Mouse (Mus musculus) retina, adult 2 months (tissue): Measurements from ENCODE around the gene Myo16.

Experiments used
- DNase-seq: peaks from one replicate; pipeline ENCODE4 v3.0.0-alpha.2; 2012; ENCODE audit warnings: low read depth, low spot score

The Myo16 gene

DNA sequence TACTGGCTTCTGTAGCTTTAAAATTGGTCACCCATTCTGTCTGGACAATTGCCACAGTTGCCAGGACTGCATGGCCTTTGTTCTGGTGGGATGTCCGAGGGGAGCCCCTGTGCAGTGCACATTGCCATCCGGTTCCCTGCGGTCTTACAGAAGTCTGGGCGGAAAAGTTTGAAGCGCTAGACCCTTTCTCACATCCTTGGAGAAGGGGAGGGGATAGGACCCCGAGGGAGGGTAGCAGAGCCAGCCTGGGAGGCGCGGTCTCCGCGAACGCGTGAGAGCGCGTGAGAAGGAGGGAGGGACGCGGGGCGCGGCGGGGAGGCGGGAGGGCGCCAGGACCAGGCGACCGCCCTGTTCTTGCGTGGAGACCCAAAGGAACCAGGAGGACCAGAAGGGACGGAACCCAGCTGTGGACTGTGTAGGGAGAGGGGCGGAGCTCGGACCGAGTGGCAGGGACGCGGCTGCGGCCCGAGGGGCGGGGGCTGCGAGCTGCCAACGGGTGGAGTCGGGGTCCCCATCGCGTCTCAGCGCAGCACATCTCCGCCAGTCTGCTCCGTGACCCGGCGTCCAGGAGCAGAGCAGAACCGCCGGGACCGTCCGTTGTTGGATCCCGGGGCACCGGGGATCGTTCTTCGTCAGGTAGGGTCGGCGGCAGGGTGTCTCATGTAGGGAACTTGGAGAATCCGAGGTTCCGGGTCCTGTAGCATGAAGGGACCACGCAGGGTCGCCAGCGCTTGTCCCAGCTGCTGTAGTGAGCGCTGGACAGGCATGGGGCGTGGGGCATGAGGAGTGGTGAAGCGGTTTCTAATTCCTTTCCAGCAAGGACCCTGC is at the start of gene Myo16:
Gene Myo16, plus strand, starts transcription at position 301 of the 828 bp plus-strand sequence.
- no peak for DNase-seq

DNA sequence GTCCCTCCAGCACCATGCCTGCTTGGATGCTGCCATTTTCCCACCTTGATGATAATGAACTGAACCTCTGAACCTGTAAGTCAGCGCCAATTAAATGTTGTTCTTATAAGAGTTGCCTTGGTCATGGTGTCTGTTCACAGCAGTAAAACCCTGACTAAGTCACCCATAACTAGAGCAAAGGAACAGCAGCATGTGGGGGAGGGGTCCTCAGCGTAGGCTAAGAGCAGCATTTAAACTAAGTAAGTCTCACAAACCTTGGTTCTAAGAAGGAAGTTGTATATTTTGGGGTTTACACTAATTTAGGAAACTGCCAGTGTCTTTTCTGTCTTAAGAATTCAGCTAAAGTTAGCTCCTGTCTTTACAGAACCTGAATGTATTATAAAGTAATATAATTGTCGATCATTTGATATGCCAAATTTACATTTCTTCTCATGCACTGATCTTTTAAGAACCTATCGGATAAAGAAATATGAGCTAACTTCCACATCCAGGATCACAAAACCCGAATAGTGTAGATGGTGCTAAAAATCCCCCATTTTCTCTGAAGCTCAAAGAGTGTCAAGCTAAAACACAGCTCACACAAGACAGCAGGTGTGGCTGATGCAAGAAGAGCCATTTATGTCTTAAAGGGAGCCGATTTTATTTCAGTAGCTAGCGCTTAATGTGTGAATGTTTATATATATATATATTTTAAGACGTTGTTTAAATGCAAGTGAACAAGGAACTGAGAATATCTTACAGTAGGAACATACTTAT is 45.0 kb upstream of the Myo16 start:
- DNase-seq: no peak

DNA sequence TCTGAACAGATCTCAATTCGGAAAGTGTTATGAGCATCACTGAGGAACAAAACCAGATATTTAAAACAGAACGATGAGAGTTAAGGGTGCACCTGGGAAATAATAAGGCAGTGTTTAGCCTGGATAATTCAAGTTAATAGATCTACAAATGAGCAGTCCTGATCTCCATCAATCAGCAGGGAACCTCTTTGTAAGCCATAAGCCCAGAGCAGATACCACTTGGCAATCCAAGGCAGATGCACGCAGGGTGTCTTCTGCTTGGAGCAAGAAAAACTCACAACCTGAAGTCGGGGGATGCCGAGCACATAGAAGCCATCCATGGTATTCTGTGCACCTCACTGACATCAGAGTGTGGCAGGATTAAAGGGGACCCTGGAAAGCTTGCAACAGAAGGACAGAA is 31.0 kb upstream of the Myo16 start:
- no peak for DNase-seq

DNA sequence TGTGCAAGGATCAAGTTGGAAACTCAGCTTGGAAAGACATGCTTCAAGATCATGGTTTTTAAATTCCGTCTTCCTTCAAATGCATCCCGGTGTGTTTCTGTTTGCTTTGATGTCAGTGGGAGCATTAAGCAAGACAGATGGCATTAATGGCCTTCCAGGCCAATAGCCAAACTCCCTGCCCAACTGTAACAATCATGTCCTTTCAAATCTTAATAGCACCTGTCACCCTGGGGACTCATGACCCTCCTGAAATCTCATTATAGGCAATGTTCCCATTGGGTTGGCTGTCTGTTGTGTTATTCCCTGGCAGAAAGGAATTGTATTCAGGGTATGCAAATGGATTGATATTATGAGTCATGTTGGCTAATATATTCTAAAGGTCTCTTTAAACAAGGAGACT is 30.3 kb upstream of the Myo16 start:
- DNase-seq: no peak

DNA sequence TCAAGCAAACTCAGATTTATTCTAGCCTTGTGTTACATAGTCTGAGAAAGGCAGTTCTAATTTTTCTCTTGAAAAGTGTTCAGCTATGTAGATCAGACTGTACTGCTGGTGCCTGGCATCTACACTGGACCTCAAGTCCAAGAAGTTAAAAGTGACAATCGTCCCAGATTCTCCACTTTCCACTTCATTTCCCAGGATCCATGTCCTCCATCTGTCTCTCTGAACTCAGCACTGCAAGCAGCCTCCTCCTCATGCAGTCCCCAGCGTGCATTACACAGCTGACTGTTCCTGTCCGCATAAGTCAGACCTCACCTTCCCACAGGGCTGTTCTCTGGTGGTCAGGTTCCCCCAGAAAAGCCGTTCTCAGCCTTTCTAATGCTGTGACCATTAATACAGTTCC is 28.0 kb upstream of the Myo16 start:
- no peak for DNase-seq

DNA sequence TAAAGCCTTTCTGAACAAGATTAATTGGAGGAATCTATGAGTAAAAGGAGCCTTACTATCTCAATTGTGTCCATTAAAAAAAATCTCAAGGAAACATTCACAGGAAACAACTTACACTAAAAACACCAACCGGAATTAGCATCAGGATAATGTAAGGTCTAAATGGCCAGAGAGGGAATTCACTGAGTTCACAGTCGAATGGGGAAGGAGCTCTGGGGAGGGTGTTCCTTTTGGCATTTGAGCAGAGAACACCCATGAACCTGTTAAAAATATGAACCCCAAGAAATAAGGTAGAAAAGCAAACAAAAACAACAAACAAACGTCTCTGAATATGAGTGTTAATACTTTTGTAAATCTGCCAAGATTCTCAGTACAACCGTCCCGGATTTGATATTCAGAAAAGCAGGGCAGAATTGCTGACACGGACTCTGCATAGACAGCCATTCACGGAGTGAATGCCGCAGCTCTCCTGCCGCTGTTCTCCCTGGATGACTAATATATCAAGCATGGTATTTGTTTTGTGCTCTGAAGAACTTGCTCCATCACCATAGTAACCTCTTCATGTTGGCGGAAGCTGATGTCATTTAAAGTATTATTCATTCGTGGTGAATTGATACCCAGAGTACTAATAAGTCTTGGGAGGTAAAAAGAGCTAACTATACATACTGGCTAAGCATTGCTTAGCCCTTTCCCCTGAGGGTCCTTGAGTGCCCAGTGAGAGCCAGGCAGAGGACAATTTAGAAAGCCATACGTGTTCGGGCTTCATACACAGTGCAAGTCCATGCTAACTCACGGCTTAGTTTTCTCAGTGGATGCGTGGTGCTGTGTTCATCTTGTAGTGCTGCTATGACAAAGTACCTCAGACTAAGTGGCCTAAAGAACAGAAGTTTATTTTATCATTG is 22.9 kb upstream of the Myo16 start:
- DNase-seq: no peak

DNA sequence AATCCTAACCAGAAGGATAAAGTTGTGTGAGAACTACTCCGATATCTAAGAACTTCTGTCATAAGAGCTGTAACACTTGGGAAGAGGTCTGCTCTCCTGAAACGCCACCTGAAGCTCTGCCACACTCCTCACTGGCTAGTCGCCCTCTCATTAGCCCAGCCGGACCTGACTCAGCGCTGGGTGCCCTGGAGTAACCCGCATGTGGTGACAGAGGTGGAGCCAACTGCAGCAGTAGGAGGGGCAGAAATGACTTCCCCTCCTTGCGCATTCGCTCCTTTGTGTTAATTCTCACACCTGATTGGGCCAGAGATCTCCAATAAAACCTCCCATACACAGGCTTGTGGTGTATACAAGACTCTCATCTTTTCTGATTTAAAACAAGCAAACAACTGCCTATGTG is 14.2 kb upstream of the Myo16 start:
- DNase-seq: no peak

DNA sequence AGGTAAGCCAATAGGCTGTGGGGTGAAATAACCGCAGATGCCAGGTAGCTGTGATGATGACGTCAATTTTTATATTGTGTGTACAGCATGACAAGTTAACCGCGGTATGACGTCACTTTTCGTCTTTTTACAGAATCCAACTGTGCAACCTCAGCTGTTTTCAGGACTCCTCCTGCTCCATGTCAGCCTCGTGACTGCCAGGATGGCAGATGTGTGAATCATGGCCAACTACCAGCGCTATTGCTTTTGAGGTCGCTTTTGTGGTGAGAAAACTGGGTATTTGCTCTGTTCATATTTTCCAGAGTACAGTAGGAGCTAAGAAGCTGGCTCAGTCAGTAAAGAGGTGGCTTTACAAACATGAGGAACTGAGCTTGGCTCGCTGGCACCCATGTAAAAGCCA is 9.8 kb upstream of the Myo16 start:
- no peak for DNase-seq

DNA sequence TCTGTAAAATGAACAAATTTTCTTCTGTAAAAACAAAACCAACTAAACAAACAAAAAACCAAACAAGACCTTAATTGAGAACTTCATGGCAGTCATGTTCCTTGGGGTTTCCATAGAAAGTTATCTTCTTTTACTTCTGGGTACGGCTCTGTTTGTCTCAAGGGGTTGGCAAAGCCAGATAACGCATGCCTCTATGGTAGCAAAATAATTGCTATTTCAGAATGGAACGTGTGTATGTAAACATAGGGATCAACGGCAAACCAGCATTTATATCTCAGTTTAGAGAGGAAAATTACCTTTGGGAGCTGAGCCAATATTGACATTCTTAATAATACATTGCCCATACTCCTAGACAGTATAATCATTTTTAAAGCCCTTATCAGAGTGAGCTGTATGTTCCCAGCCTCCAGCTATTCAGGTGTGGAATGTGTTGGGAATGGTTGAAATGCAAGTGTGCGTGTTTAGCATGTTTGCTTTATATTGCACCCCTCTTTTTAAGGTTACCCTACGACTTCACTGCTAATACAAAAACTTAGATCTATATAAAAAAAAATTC is 1.9 kb upstream of the Myo16 start:
- no peak for DNase-seq

DNA sequence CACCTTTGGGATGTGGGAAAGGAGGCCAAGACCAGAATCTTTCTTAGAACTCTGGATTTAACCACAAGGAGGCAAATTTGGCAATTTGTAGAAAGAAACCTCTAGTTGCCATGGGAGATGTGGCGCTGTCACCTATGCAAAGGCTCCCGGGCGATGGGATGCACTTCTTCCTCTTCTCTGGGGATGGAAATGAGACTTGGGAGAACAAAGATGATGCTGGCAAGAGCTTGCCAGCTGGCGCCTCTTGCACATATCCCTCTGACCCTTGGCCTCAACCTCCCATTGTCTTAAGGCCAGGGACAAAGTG is 681 bp downstream of the Myo16 start:
- DNase-seq: no peak

DNA sequence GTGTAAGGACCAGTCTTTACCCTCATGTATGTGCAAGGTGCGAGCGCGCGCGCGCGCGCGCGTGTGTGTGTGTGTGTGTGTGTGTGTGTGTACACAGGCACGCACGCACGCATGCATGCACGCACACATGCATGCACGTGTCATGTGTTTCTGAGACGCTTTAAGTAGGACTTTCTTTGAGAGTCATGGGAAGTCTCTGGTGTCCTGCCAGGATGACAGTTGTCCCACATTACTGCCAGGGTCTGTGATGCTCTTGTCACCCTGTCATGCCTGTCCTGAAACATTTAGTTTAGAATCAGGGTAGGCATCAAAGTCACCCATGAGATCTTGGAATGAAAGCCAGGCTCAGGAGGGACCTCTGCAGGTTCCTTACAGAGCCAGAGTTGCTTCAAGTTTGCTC is 1.4 kb downstream of the Myo16 start:
- DNase-seq: no peak

DNA sequence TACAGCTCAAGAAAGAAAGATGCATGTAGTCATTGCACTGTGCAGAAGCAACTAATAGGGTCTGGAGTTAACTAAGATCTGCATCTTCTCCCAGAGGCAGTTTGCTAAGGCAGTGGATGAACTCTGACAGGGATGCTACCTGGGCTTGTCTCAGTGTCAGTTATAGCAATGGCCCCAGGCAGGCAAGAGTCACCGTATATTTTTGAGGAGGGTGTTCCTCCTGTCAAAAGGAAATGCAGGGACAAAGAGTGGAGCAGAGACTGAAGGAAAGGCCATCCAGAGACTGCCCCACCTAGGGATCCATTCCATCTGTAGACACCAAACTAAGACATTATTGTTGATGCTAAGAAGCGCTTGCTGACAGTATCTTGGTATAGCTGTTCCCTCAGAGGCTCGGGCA is 7.4 kb downstream of the Myo16 start:
- no peak for DNase-seq

DNA sequence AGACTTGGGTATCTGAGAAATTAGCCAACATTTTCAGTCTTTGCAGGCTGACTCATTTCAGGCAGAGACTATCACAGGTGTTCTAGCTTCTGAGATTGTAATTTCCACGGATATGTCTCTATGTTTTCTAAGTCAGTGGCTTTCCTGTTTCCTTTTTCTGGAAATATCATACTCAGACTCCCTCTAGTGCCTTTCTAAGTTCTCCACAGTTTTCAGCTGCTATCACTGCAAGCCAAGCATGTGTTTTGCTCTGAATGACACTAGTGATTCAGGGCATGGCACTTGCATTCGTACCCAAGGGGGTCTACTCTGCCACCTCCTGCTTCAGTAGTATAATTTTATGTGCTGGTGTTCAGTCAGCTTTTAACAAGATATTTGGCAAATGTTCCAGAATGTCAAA is 11.2 kb downstream of the Myo16 start:
- DNase-seq: no peak

DNA sequence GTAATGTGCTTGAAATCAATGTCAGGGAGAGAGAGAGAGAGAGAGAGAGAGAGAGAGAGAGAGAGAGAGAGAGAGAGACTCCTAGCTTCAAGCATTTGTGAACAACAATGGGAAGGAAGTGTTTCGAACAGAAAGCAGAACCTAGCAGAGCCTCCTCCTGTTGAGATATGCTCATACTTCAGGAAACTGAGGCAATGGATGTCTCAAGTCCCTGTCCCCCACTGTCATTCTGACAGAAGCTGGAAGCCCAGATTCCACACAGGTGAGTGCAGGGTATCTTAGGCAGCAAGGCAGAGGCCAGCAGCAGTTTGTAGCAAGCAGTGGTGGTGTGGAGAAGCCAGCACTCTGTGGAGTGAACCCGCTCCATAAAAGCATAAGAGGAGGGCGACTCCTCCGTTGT is 14.6 kb downstream of the Myo16 start:
- no peak for DNase-seq

DNA sequence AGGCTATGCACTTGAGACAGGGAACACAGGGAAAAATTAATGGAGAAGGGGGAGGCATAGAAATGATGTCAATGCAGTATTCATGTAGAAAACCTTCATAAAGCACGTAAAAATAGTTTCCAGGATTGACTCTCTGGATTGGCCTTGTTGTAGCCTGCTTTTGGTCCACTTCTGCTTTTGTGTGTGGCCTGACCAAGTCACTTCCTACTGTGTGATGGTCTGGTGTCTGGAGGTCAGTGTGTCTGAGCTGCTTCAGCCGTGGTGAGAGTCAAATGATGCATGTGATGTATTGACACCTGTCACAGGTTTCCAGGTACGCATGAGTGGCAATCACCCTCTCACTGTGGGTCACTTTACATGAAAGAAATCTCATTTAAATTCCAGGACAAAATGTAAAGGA is 16.2 kb downstream of the Myo16 start:
- no peak for DNase-seq

DNA sequence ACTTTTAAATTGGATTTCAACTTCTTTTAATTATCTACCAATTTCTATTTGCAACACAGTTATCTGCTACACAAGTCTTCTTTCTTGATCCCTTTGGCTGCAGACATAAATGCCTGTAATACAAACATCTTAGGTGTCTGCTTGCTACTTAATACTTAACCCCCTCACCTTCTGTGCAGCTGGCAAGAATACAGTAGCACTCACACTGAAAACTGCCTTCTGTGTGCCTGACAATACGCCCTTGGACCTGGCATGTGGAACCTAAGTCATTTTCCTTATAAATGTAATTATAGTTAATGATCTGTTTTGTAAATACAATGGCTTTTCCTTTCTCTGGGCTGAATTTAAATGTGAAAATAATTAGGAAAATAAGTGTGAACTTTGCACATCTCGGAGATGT is 17.6 kb downstream of the Myo16 start:
- DNase-seq: no peak

DNA sequence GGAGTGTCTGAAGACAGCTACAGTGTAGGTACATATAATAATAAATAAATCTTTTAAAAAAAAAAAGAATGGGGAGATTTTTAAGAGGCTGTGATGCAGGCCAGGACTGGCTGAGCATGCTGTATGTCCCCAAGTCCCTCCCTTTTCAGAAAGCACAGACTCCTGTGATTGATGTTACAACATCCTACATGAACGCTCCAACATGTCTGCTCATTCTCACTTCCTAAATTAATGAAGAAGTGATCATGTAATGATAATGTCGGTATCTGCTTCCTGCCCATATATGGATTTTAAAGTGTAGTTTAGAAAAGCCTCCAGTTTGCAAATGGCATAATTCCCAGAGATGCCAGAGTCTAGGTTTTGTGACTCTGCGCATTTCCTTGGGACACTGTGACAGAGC is 18.6 kb downstream of the Myo16 start:
- no peak for DNase-seq

DNA sequence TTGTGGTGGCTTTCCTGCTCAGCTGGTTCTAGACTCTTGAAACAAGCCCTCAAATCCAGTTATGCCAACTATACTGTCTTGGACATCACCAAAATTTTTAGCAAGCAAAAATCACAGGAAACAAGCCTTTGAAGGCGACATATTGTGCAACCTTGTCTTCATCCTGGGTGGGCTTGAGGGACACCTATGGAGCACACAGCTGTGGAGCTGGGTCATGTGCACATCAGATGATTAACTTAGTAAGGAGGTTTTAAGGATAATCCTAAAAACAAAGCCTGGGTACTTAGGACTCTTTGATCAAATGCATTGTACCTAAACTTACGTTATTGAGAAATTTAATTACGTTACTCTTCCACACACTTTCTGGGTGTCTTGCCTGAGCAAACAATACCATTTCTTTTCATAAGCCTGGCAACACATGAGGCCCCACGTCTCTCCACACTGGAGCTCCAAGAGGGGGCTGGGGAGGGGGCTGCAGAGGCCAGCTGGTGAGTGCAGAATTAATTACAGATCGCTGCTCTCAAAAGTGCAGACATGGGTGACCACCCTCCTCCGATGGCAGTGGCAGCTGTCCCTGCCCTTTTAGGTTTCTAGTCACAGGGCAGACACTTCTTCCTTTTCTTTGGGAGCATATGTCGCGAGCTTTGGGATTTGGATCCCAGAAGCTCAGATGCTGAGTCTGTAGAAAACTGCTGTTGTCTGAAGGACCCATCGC is 19.5 kb downstream of the Myo16 start:
- DNase-seq: no peak

DNA sequence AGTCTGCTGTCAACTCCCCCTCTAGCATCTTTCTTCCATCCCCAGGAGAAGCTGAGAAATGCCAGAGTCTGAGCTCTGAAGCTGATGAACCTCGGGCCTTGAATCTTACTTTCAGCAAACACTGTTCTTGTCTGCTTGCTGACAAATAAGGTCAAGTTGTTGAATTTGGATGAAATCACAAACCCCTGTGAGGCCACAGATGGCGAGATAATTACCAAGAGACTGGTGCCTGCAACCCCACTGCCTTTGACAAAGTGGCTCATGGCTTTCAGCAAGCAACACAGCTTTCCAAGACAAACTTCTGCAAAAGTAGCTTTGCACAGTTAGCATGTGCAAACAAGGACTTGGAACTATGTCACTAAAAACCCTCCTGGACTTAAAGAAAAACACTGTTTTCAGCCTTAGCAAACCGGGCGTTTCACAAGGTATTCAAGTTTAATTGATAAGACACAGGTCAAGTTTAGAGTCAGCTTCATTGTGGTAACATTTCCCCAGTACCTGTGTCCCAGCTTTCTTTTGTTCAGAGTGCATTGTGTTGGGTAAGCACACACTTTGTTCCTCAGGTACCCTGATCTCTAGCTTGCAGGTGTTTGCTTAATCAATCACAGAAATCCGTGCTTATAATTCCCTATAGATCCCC is 20.6 kb downstream of the Myo16 start:
- no peak for DNase-seq

DNA sequence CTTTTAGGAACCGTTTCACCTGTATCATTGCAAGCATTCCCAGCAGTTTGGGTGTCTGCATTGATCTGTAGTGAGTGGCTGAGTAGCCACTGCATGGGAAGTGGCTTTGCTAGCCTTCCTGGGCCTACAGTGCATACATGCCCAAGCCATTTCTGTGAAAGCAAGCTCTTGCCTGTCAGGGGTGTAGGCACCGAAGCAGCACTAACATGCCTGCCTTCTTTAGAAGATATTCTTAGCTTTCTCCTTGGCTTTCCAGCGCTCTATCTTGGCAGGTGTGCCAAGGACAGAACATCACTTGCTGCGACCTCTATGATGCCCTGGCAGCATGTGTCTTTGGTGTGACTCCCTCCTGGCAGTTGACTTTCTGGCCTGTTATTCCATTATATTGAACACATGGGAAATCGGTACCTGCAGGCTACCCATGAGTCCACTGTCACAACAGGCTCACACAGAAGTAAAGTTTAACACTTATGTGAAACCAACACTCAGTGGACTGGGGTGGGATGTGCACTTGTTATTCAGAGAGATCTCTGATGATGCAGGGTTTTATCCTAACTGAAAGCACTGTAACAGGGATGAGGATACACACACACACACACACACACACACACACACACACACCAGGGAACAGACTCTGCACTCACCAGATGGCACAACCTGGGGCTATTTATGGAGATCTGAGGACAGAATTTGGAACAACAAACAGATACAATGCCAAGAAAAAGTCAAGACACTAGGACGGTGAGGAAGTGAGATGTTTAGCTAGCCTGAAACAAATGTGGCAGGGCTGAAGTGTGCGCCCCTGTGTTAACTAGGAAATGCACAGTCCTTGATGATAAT is 21.4 kb downstream of the Myo16 start:
- no peak for DNase-seq
